ENCODE assay signal across 8 mouse cellular contexts in the genomic region with DNA sequence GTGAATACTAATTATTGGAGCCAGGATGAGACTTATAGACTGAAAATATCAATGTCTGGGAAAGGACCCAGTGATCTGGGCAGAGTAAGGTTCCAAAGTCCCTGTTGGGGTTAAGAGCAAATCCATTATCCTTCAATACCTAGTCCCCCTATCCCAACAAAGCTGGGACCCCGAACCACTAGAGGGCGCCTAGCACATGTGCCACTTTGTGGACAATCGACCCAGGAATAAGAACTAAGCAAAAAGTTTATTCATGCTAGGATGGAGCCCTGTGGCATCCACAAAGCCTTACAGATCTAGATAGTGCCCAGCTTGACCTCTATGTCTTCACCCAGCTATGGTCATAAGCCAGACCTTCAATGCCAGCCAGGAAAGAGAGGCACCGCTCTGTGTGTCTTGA. TPM values are rescaled to one million over a fixed set of nuclear protein-coding genes. Genes with fewer than 3 reads are reported as not detected.
DNase-seq lines count a peak whose midpoint lies in the region; ATAC-seq lines count a peak whose summit lies in the region.

No protein-coding gene starts in this region.

- H3K27ac ChIP-seq in limb, embryonic 11.5 days (replicated peaks; ENCODE audit: low read depth, low read length), result no peak overlapping the region
- no peak overlapping the region for H3K27ac ChIP-seq in midbrain, embryonic 15.5 days

- ATAC-seq in cerebellum, adult (ENCODE audit: insufficient number of reproducible peaks, low FRiP score, low TSS enrichment), result no peak
- no peak for ATAC-seq in limb, embryonic 11.5 days (ENCODE audit: insufficient number of reproducible peaks, low FRiP score, low TSS enrichment, low read depth)
- ATAC-seq in midbrain, embryonic 15.5 days (replicated peaks), result 0 out of 2 replicates have a peak, but pooled peaks have one; percentile 20

- 18% methylated on average over 4 of the region's 4 CpGs for WGBS in limb, embryonic 11.5 days
- 19% methylated on average over 4 of the region's 4 CpGs for whole genome bisulfite sequencing in midbrain, embryonic 15.5 days

- H3K36me3 ChIP-seq in limb, embryonic 11.5 days (ENCODE audit: control insufficient read depth, insufficient read depth, low read length), result no peaks in the 10 kb centered on the region
- no peaks in the 10 kb centered on the region for H3K36me3 ChIP-seq in midbrain, embryonic 15.5 days (replicated peaks)

- H3K4me1 ChIP-seq in limb, embryonic 11.5 days (ENCODE audit: control insufficient read depth, insufficient read depth, low read length), result peaks cover 8% of the 10 kb centered on the region; the same call in 1 of the 2 replicates
- no peaks in the 10 kb centered on the region for H3K4me1 ChIP-seq in midbrain, embryonic 15.5 days

- no peaks in the 10 kb centered on the region for H3K9me3 ChIP-seq in limb, embryonic 11.5 days (ENCODE audit: control insufficient read depth, low read length)
- no peaks in the 10 kb centered on the region for H3K9me3 ChIP-seq in midbrain, embryonic 15.5 days

- peak; percentile 68 for DNase-seq in cerebellum, adult 11 months
- peak; percentile 88 to 93 for DNase-seq in cerebellum, postnatal 14 days
- peak; percentile 59 to 77 for DNase-seq in gastrocnemius, adult 8-10 months (ENCODE audit: low spot score in 2 of 2)
- DNase-seq in kidney, adult 11 months, result peak; percentile 74
- DNase-seq in limb, embryonic 11.5 days (ENCODE audit: low spot score), result peak; percentile 95
- DNase-seq in spleen, postnatal 36 days (ENCODE audit: low spot score in 2 of 2), result peak; percentile 56 to 73

- H3K4me3 ChIP-seq in limb, embryonic 11.5 days (ENCODE audit: low read depth, low read length), result no peak overlapping the region
- H3K4me3 ChIP-seq in midbrain, embryonic 15.5 days, result no peak overlapping the region

- no peaks in the 10 kb centered on the region for H3K27me3 ChIP-seq in limb, embryonic 11.5 days (ENCODE audit: control insufficient read depth, insufficient read depth, low read length)
- H3K27me3 ChIP-seq in midbrain, embryonic 15.5 days (replicated peaks), result no peaks in the 10 kb centered on the region

- no peak overlapping the region for H3K9ac ChIP-seq in limb, embryonic 11.5 days (ENCODE audit: low read length)
- H3K9ac ChIP-seq in midbrain, embryonic 15.5 days, result no peak overlapping the region

- no peak overlapping the region for H3K4me2 ChIP-seq in limb, embryonic 11.5 days (ENCODE audit: low read depth, severe bottlenecking)
- H3K4me2 ChIP-seq in midbrain, embryonic 15.5 days, result no peak overlapping the region

RNA-seq across cellular contexts. Expression of a gene that starts 8.3 kb away (rescaled TPM):
- total RNA-seq in gastrocnemius, adult 8-10 months (2022), result 1 to 10 TPM; 3.2 to 5.5 (median 3.7) TPM
- polyA plus RNA-seq in limb, embryonic 11.5 days (2014; fragmentation: Nextera tagmentation; extraction: Ambion mirVana), result 34.7 and 35.3 TPM in 2 replicates
- 8.1 and 8.4 TPM in 2 replicates for polyA plus RNA-seq in midbrain, embryonic 15.5 days (2015; fragmentation: Nextera tagmentation; extraction: Ambion mirVana)

RNA-seq across cellular contexts. Expression of a gene that starts 26.3 kb away (rescaled TPM):
- 1,000 to 10,000 TPM; 1,019 to 1,332 (median 1,204) TPM for total RNA-seq in gastrocnemius, adult 8-10 months (2022)
- 29.7 and 31.8 TPM in 2 replicates for polyA plus RNA-seq in limb, embryonic 11.5 days (2014; fragmentation: Nextera tagmentation; extraction: Ambion mirVana)
- 25.4 and 29.3 TPM in 2 replicates for polyA plus RNA-seq in midbrain, embryonic 15.5 days (2015; fragmentation: Nextera tagmentation; extraction: Ambion mirVana)

RNA-seq across cellular contexts. Expression of a gene that starts 26.6 kb away (rescaled TPM):
- 1 to 10 TPM; 1.8 to 4.0 (median 3.5) TPM for total RNA-seq in gastrocnemius, adult 8-10 months (2022)
- polyA plus RNA-seq in limb, embryonic 11.5 days (2014; fragmentation: Nextera tagmentation; extraction: Ambion mirVana), result 26.2 and 27.4 TPM in 2 replicates
- 12.3 and 17.3 TPM in 2 replicates for polyA plus RNA-seq in midbrain, embryonic 15.5 days (2015; fragmentation: Nextera tagmentation; extraction: Ambion mirVana)

RNA-seq across cellular contexts. Expression of a gene that starts 56.9 kb away (rescaled TPM):
- 100 to 1,000 TPM in 3 of 4 experiments, 10 to 100 TPM in 1; 93.3 to 129 (median 113) TPM for total RNA-seq in gastrocnemius, adult 8-10 months (2022)
- polyA plus RNA-seq in limb, embryonic 11.5 days (2014; fragmentation: Nextera tagmentation; extraction: Ambion mirVana), result 107 and 115 TPM in 2 replicates
- polyA plus RNA-seq in midbrain, embryonic 15.5 days (2015; fragmentation: Nextera tagmentation; extraction: Ambion mirVana), result 139 and 154 TPM in 2 replicates
